Mouse (Mus musculus) liver, embryonic 14.5 days (tissue): ENCODE data around the gene Gng2.

Experiments used
- CTCF ChIP-seq: IDR thresholded peaks from 2 replicates; pipeline ENCODE4 v1.5.1; 2016; ENCODE audit warnings: antibody characterized with exemption, low read depth, control low read depth
- EP300 ChIP-seq: IDR thresholded peaks from 2 replicates; pipeline ENCODE4 v1.6.1; 2016; ENCODE audit warnings: antibody characterized with exemption, low read depth

GRCm38 (mm10) chr14:19919789-19920188 lies 57.6 kb downstream of the Gng2 start:
- TF ChIP-seq EP300: no peak
- no peak for TF ChIP-seq CTCF
